Mouse (Mus musculus): ENCODE measurements at regions not wholly inside any gene's neighbourhood (a gene's known extent, or its start where the extent isn't known, plus 50 kb on each side); places are given as distances from the start of the nearest gene placed in this dataset.

DNA sequence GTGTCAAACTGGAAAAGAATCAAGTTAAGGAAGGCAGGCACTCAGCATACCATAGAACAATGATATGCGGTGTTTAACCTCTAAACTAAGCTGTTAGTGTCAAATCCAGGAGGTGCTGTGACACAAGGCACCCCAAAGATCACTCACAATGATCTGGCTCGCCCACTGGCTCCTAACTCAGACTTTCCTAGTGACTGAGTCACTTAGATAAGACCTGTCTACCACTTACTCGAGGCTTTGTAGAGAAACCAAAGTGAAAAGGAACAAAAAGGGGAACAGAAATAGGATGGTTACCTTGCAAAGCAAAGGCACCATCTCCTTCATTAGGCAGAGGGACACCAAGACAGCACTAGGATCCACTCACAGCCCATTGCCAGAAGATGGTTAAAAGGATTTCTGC lies 115.7 kb downstream of the Pdgfra start:
- no peak for ATAC-seq (ENCODE audit: low read depth)
- no peak for DNase-seq (ENCODE audit: low spot score)
- Histone ChIP-seq H3K27ac (replicated peaks; ENCODE audit: low read depth, low read length) (no peak overlapping the region), H3K27me3 (replicated peaks; ENCODE audit: control insufficient read depth, insufficient read depth, low read length) (no peaks in the 10 kb centered on the region), H3K4me2 (ENCODE audit: low read depth, low read length) (no peak overlapping the region), H3K4me3 (ENCODE audit: low read depth, low read length) (no peak overlapping the region), H3K9ac (ENCODE audit: low read depth, low read length) (no peak overlapping the region), H3K36me3 (ENCODE audit: control insufficient read depth, insufficient read depth, low read length) (no peaks in the 10 kb centered on the region), H3K9me3 (ENCODE audit: control insufficient read depth, low read length) (no peaks in the 10 kb centered on the region), H3K4me1 (ENCODE audit: control insufficient read depth, insufficient read depth, low read length) (no peaks in the 10 kb centered on the region)
- WGBS, result 75% methylated on average over 3 of the region's 3 CpGs

DNA sequence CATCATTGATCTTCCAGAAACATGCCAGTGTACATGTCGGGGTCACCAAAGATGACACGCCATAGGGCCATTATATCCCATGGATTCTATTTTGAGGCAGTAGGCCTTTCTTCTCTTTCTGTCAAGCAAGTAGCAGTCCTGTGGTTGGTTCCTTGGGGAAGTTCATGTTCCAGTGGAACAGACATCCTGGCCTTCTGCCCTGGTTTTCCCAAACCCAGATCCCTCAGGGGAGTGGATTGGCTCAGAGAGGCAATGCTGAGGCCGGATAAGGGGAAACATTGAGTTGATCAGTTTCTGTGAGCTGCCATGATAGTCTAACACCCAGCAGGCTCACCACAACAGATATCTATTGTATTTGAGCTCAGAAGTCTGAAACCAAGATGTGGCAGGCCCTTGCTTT lies 125.9 kb downstream of the Pdgfra start:
- H3K9ac ChIP-seq (ENCODE audit: low read depth, low read length), result no peak overlapping the region
- no peaks in the 10 kb centered on the region for H3K36me3 ChIP-seq (ENCODE audit: control insufficient read depth, insufficient read depth, low read length)
- no peak overlapping the region for H3K4me2 ChIP-seq (ENCODE audit: low read depth, low read length)
- H3K9me3 ChIP-seq (ENCODE audit: control insufficient read depth, low read length), result no peaks in the 10 kb centered on the region
- H3K27ac ChIP-seq (replicated peaks; ENCODE audit: low read depth, low read length), result no peak overlapping the region
- H3K4me3 ChIP-seq (ENCODE audit: low read depth, low read length), result no peak overlapping the region
- no peak for ATAC-seq (ENCODE audit: low read depth)
- DNase-seq (ENCODE audit: low spot score), result no peak
- H3K4me1 ChIP-seq (ENCODE audit: control insufficient read depth, insufficient read depth, low read length), result 0 out of 2 replicates have a peak, but pooled peaks cover 6% of the 10 kb centered on the region
- H3K27me3 ChIP-seq (replicated peaks; ENCODE audit: control insufficient read depth, insufficient read depth, low read length), result no peaks in the 10 kb centered on the region
- WGBS, result 75% methylated on average over 3 of the region's 3 CpGs

GRCm38 (mm10) chr5:75279561-75280171 lies 127.6 kb downstream of the Pdgfra start:
- ATAC-seq (ENCODE audit: low read depth) (no peak), DNase-seq (ENCODE audit: low spot score) (no peak)
- Histone ChIP-seq H3K4me2 (ENCODE audit: low read depth, low read length) (no peak overlapping the region), H3K36me3 (ENCODE audit: control insufficient read depth, insufficient read depth, low read length) (no peaks in the 10 kb centered on the region), H3K27me3 (replicated peaks; ENCODE audit: control insufficient read depth, insufficient read depth, low read length) (no peaks in the 10 kb centered on the region), H3K4me3 (ENCODE audit: low read depth, low read length) (no peak overlapping the region), H3K4me1 (ENCODE audit: control insufficient read depth, insufficient read depth, low read length) (0 out of 2 replicates have a peak, but pooled peaks cover 6% of the 10 kb centered on the region), H3K9ac (ENCODE audit: low read depth, low read length) (no peak overlapping the region), H3K9me3 (ENCODE audit: control insufficient read depth, low read length) (no peaks in the 10 kb centered on the region), H3K27ac (replicated peaks; ENCODE audit: low read depth, low read length) (no peak overlapping the region)
- 70% methylated on average over 1 of the region's 1 CpGs for WGBS

DNA sequence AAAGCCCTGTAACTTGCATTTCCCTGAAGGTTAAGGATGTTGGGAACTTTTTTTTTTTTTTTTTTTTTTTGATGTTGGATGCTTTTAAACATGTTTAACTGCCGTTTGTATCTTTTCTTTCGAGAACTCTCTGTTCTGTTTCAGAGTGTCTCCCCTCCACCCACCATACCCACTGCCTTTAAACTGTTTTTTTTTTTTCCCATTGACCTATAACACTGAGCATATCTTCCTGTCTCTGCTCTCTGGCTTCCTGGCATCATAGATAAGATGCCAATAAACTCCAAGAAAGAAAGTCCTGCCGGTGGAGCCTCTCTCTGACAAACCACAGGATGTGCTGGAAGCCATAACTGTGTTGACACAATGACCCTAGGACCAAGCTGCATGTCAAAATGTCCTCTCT lies 128.6 kb downstream of the Pdgfra start:
- Histone ChIP-seq H3K27ac (replicated peaks; ENCODE audit: low read depth, low read length) (no peak overlapping the region), H3K9me3 (ENCODE audit: control insufficient read depth, low read length) (no peaks in the 10 kb centered on the region), H3K4me2 (ENCODE audit: low read depth, low read length) (no peak overlapping the region), H3K27me3 (replicated peaks; ENCODE audit: control insufficient read depth, insufficient read depth, low read length) (no peaks in the 10 kb centered on the region), H3K4me1 (ENCODE audit: control insufficient read depth, insufficient read depth, low read length) (0 out of 2 replicates have a peak, but pooled peaks cover 6% of the 10 kb centered on the region), H3K4me3 (ENCODE audit: low read depth, low read length) (no peak overlapping the region), H3K36me3 (ENCODE audit: control insufficient read depth, insufficient read depth, low read length) (no peaks in the 10 kb centered on the region), H3K9ac (ENCODE audit: low read depth, low read length) (no peak overlapping the region)
- DNase-seq (ENCODE audit: low spot score) (no peak), ATAC-seq (ENCODE audit: low read depth) (no peak)
- 76% methylated on average over 3 of the region's 3 CpGs for WGBS

DNA sequence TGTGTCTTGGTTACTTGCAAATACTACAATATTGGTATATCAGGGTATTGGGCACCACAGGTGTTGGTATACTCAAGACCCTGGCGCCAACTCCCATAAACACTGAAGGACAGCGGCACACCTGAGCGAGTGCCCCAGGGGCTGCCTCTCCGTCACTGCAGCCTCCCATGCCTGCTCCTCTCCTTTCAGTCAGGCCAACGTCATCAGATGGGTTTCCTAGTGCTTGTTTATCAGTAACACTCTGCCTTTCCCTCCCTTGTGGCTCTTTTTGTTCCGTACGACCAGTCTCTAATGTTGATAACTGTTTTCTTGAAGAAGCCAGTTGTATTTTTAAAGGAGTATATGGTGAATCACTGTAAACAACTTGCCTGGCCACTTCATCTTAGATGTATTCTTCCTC lies 129.4 kb downstream of the Pdgfra start:
- DNase-seq (ENCODE audit: low spot score) (no peak), ATAC-seq (ENCODE audit: low read depth) (no peak)
- Histone ChIP-seq H3K36me3 (ENCODE audit: control insufficient read depth, insufficient read depth, low read length) (no peaks in the 10 kb centered on the region), H3K9me3 (ENCODE audit: control insufficient read depth, low read length) (no peaks in the 10 kb centered on the region), H3K4me1 (ENCODE audit: control insufficient read depth, insufficient read depth, low read length) (0 out of 2 replicates have a peak, but pooled peaks cover 6% of the 10 kb centered on the region), H3K27me3 (replicated peaks; ENCODE audit: control insufficient read depth, insufficient read depth, low read length) (no peaks in the 10 kb centered on the region), H3K4me2 (ENCODE audit: low read depth, low read length) (no peak overlapping the region), H3K4me3 (ENCODE audit: low read depth, low read length) (no peak overlapping the region), H3K27ac (replicated peaks; ENCODE audit: low read depth, low read length) (no peak overlapping the region), H3K9ac (ENCODE audit: low read depth, low read length) (no peak overlapping the region)
- 84% methylated on average over 7 of the region's 7 CpGs for WGBS

GRCm38 (mm10) chr5:75282617-75283016 lies 130.5 kb downstream of the Pdgfra start:
- H3K27me3 ChIP-seq (replicated peaks; ENCODE audit: control insufficient read depth, insufficient read depth, low read length), result no peaks in the 10 kb centered on the region
- DNase-seq (ENCODE audit: low spot score), result no peak
- H3K36me3 ChIP-seq (ENCODE audit: control insufficient read depth, insufficient read depth, low read length), result no peaks in the 10 kb centered on the region
- H3K4me1 ChIP-seq (ENCODE audit: control insufficient read depth, insufficient read depth, low read length), result 0 out of 2 replicates have a peak, but pooled peaks cover 6% of the 10 kb centered on the region
- no peak for ATAC-seq (ENCODE audit: low read depth)
- no peak overlapping the region for H3K9ac ChIP-seq (ENCODE audit: low read depth, low read length)
- WGBS, result 44% methylated on average over 4 of the region's 4 CpGs
- no peaks in the 10 kb centered on the region for H3K9me3 ChIP-seq (ENCODE audit: control insufficient read depth, low read length)
- H3K4me3 ChIP-seq (ENCODE audit: low read depth, low read length), result no peak overlapping the region
- H3K4me2 ChIP-seq (ENCODE audit: low read depth, low read length), result no peak overlapping the region
- H3K27ac ChIP-seq (replicated peaks; ENCODE audit: low read depth, low read length), result no peak overlapping the region

GRCm38 (mm10) chr5:75283841-75284240 lies 131.7 kb downstream of the Pdgfra start:
- WGBS, result 87% methylated on average over 5 of the region's 5 CpGs

DNA sequence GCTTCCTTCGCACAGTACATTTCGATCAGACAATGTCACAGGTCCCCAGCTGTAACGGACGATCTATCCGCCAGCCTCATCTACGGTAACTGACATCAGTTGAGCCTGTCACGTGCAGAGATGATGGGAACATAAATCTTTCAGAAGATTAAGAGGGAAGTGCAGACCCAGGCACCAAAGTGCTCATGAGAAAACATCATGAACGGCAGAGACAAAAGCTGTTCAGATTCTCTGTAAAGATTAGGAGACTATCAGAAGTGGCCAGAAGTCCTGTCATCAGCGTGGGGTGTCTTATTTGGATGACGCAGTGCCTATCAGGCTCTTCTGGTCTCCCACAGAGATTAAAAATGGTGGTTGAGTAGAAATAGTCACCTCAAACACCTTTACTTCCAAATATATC lies 133.9 kb downstream of the Pdgfra start:
- 73% methylated on average over 10 of the region's 10 CpGs for WGBS
- Histone ChIP-seq H3K36me3 (ENCODE audit: control insufficient read depth, insufficient read depth, low read length) (no peaks in the 10 kb centered on the region), H3K4me1 (ENCODE audit: control insufficient read depth, insufficient read depth, low read length) (0 out of 2 replicates have a peak, but pooled peaks cover 6% of the 10 kb centered on the region), H3K9me3 (ENCODE audit: control insufficient read depth, low read length) (no peaks in the 10 kb centered on the region), H3K4me3 (ENCODE audit: low read depth, low read length) (no peak overlapping the region), H3K4me2 (ENCODE audit: low read depth, low read length) (no peak overlapping the region), H3K9ac (ENCODE audit: low read depth, low read length) (no peak overlapping the region), H3K27me3 (replicated peaks; ENCODE audit: control insufficient read depth, insufficient read depth, low read length) (no peaks in the 10 kb centered on the region), H3K27ac (replicated peaks; ENCODE audit: low read depth, low read length) (no peak overlapping the region)
- ATAC-seq (ENCODE audit: low read depth) (no peak), DNase-seq (ENCODE audit: low spot score) (no peak)

More at GRCm38 (mm10) chr5:75283841-75284240, 131.7 kb downstream of the Pdgfra start:
- H3K9ac ChIP-seq (ENCODE audit: low read depth, low read length), result no peak overlapping the region
- H3K27ac ChIP-seq (replicated peaks; ENCODE audit: low read depth, low read length), result no peak overlapping the region
- H3K9me3 ChIP-seq (ENCODE audit: control insufficient read depth, low read length), result no peaks in the 10 kb centered on the region
- no peak overlapping the region for H3K4me2 ChIP-seq (ENCODE audit: low read depth, low read length)
- no peak overlapping the region for H3K4me3 ChIP-seq (ENCODE audit: low read depth, low read length)
- no peak for DNase-seq (ENCODE audit: low spot score)
- no peaks in the 10 kb centered on the region for H3K36me3 ChIP-seq (ENCODE audit: control insufficient read depth, insufficient read depth, low read length)
- no peak for ATAC-seq (ENCODE audit: low read depth)
- 0 out of 2 replicates have a peak, but pooled peaks cover 6% of the 10 kb centered on the region for H3K4me1 ChIP-seq (ENCODE audit: control insufficient read depth, insufficient read depth, low read length)
- no peaks in the 10 kb centered on the region for H3K27me3 ChIP-seq (replicated peaks; ENCODE audit: control insufficient read depth, insufficient read depth, low read length)

- H3K36me3 ChIP-seq (ENCODE audit: control insufficient read depth, insufficient read depth, low read length), result no peaks in the 10 kb centered on the region
- 48% methylated on average over 2 of the region's 2 CpGs for WGBS
- H3K4me3 ChIP-seq (ENCODE audit: low read depth, low read length), result no peak overlapping the region
- no peaks in the 10 kb centered on the region for H3K9me3 ChIP-seq (ENCODE audit: control insufficient read depth, low read length)
- no peaks in the 10 kb centered on the region for H3K27me3 ChIP-seq (replicated peaks; ENCODE audit: control insufficient read depth, insufficient read depth, low read length)
- ATAC-seq (ENCODE audit: low read depth) (no peak), DNase-seq (ENCODE audit: low spot score) (peak; percentile 28)
- H3K27ac ChIP-seq (replicated peaks; ENCODE audit: low read depth, low read length), result no peak overlapping the region
- H3K9ac ChIP-seq (ENCODE audit: low read depth, low read length), result no peak overlapping the region
- H3K4me2 ChIP-seq (ENCODE audit: low read depth, low read length), result no peak overlapping the region
- H3K4me1 ChIP-seq (ENCODE audit: control insufficient read depth, insufficient read depth, low read length), result no peaks in the 10 kb centered on the region
Observed at GRCm38 (mm10) chr5:75295676-75296075, 143.6 kb downstream of the Pdgfra start.
